Mouse (Mus musculus): ENCODE data around the gene Olfr714.
A peak's percentile ranks its signal among the peaks of the same experiment; 100 is the strongest.
"Not testable (repeated sequence)": the region's sequence is repeated elsewhere in the genome, so short reads cannot be mapped to it uniquely, and the experiment has no call there.

The Olfr714 gene

DNA sequence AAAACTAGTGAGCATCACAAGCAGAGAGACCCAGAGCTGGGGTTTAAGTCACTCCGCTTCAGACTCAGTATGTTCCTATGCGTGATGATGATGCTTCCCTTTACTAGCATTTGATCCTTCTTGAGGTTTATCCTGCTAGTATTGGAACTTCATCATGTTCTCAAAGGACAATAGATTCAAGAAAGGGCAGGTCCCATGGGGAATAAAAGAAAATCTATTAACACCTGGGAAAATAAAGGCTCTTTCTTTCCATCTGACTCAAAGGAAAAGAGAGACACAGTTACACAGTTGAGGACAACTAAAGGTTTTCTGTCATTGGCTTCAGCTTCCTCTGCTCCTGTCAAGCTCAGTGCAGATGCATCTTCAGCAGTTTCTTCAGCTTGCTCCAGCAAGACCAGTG, at the start of gene Olfr714:
Gene Olfr714, plus strand, starts transcription at position 301 of the 400 bp plus-strand sequence.
- no peak for DNase-seq (ENCODE audit: low read depth)

GRCm38 (mm10) chr7:107030874-107031273, 39.9 kb upstream of the Olfr714 start, which contains the start of gene Olfr713:
Gene Olfr713 (plus strand): TSS chr7:107031174.
- no peak for DNase-seq (ENCODE audit: low read depth)

DNA sequence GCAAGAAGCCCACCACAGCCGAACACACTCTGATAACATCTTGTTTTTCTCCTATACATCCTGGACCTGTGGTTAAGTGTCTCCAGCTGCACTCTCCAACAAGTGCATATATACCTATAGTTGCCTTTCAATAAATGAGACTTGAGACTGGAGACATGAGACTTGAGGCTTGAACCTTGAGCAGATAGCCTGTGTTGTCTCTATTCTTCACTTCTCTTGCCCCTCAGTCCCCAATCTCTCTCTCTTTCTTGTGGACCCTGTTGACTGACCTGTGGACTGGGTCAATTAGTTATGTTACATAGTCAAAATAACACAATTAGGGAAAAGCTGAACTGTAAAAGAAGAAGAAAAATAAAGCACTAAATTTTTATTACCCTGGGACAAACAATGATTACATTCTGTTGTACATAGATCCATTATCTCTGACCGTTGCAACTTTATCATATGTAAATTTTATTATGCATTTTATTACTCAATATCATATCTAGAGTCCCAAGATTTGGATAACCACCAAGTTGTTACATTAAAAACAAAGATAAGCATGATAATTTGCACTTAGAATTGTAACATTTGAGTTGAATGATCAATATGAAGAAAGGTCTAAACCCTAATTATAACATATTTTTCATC, 30.7 kb upstream of the Olfr714 start:
- DNase-seq (ENCODE audit: low read depth) = no peak

DNA sequence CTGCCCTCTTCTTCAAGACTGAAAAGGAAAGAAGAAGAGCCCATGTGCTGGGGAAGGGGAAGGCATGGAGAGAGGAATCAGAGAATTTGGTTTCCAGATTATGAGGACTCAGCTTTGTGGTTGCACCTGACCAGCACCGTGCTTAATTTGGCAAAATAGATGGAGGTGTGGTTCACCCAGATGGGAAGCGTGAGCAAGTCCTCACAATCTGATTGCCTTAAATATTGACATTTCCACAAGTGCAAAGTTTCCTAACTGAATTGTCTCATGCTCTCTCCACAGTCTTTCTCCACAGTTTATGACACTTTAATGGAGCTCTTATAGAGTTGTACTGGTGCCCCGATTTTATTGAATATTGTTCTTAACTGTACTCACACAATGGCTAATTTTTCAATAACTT, 27.6 kb upstream of the Olfr714 start:
- no peak for DNase-seq (ENCODE audit: low read depth)

DNA sequence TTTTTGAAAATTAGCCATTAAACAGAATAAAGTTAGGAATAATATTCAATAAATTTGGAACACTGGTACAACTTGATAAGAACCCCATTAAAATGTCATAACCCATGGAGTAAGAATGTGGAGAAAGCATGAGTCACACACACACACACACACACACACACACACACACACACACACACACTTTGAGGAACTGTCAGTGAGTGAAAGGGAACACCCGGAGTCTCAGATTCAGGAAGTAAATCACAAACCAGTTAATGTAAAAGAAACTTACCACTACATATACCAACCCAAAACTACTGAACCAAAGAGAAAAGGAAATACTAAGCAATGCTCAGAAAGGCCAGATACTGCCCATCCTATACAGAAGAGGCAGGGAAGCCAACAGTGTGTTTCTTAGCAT, 26.4 kb upstream of the Olfr714 start:
- DNase-seq (ENCODE audit: low read depth) = peak; percentile 49

DNA sequence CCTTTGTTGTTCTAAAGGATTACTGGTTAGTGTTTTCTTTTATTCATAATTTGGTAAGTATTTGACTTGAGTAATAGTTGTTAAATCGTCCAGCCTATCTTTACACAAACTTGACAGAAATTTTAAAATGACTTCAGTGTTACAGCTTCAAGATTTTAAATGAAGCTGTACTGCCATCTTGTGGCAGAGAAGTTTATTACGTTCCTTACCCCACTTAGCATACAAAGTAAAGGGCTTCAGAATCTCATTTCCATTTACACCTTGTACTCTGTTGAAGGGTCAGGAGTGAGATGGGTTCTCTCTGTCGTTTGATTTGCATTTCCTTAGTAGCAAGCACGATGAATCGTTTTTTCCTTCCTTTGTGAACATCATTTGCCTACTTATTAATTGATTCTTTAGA, 24.9 kb upstream of the Olfr714 start:
- DNase-seq (ENCODE audit: low read depth) = peak; percentile 75

DNA sequence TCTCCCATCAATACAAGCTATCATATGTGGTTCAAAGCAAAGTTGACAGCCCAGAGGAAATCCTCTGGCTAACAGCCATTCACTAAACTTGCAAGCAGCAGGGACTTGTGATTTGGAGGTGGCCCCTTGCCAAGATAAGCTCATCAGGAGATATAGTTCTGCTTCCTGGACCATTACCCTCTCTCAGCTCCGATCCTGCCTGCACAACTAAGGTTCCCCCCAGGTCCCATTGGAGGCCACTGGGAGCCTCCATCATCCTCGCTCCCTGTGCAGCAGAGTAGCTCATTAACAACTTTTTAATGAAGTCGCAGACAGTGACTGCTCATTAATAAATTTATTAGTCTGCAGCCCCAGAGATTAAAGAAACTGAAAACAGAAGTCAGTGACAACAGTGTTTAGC, 23.2 kb upstream of the Olfr714 start:
- peak; percentile 6 for DNase-seq (ENCODE audit: low read depth)

GRCm38 (mm10) chr7:107092920-107093319, 22.1 kb downstream of the Olfr714 start, which contains the start of gene Olfr17:
Gene Olfr17 (plus strand): TSS chr7:107093220.
- no peak for DNase-seq (ENCODE audit: low read depth)

- DNase-seq (ENCODE audit: low read depth) = not testable (repeated sequence)
Observed at GRCm38 (mm10) chr7:107110269-107110668, 39.5 kb downstream of the Olfr714 start, which contains the start of gene Olfr715b. Gene Olfr715b (minus strand): TSS chr7:107110369.
